Mouse (Mus musculus) thymus, postnatal 10 days (tissue): ENCODE results near the gene Ciapin1.

Experiments
- DNase-seq, 2 experiments: peaks; one replicate each; pipeline ENCODE4 v3.0.0; 2021; ENCODE audit warnings: low spot score in 2 of 2

The Ciapin1 gene

GRCm38 (mm10) chr8:94837662-94838574, at the start of gene Ciapin1, which contains the start of gene Coq9:
Gene Ciapin1, minus strand, starts transcription at chr8:94838358.
Gene Coq9, plus strand, starts transcription at chr8:94838321.
- peak; percentile 95 for DNase-seq

- no peak for DNase-seq
Observed at GRCm38 (mm10) chr8:94880742-94881141, 42.6 kb upstream of the Ciapin1 start.

- no peak for DNase-seq
Observed at GRCm38 (mm10) chr8:94876820-94877219, 38.7 kb upstream of the Ciapin1 start.

- DNase-seq, result peak; percentile 72 to 88
Observed at GRCm38 (mm10) chr8:94876197-94876730, 38.1 kb upstream of the Ciapin1 start, which contains the start of gene Dok4. Gene Dok4, minus strand, starts transcription at chr8:94876330.

GRCm38 (mm10) chr8:94875871-94876150, 37.7 kb upstream of the Ciapin1 start:
- no peak for DNase-seq

GRCm38 (mm10) chr8:94875096-94875870, 37.1 kb upstream of the Ciapin1 start:
- no peak for DNase-seq

GRCm38 (mm10) chr8:94874358-94874757, 36.2 kb upstream of the Ciapin1 start:
- DNase-seq, result peak; percentile 25 to 69

- no peak for DNase-seq
Observed at GRCm38 (mm10) chr8:94872576-94872975, 34.4 kb upstream of the Ciapin1 start.

GRCm38 (mm10) chr8:94872156-94872555, 34.0 kb upstream of the Ciapin1 start:
- DNase-seq, result no peak

- DNase-seq, result no peak
Observed at GRCm38 (mm10) chr8:94871108-94871894, 33.1 kb upstream of the Ciapin1 start.

GRCm38 (mm10) chr8:94870474-94871107, 32.4 kb upstream of the Ciapin1 start:
- no peak for DNase-seq

GRCm38 (mm10) chr8:94870003-94870402, 31.8 kb upstream of the Ciapin1 start:
- DNase-seq, result no peak

- DNase-seq, result no peak
Observed at GRCm38 (mm10) chr8:94869146-94869545, 31.0 kb upstream of the Ciapin1 start.

GRCm38 (mm10) chr8:94866921-94867320, 28.8 kb upstream of the Ciapin1 start:
- DNase-seq, result no peak

GRCm38 (mm10) chr8:94865292-94865691, 27.1 kb upstream of the Ciapin1 start:
- DNase-seq, result no peak

GRCm38 (mm10) chr8:94863897-94864673, 25.9 kb upstream of the Ciapin1 start:
- no peak for DNase-seq

GRCm38 (mm10) chr8:94862487-94863220, 24.5 kb upstream of the Ciapin1 start:
- DNase-seq, result no peak

GRCm38 (mm10) chr8:94861352-94861910, 23.3 kb upstream of the Ciapin1 start:
- peak; percentile 33 to 70 for DNase-seq
